Mouse (Mus musculus) stomach, postnatal 0 days (tissue): Measurements from ENCODE around the gene Gm10309.

Source experiments
- CTCF ChIP-seq: IDR thresholded peaks from 2 replicates; pipeline ENCODE4 v1.5.1; 2016; ENCODE audit warnings: antibody characterized with exemption, low read depth, mild to moderate bottlenecking, moderate library complexity
- EP300 ChIP-seq: optimal IDR thresholded peaks from 2 replicates; pipeline ENCODE3; 2016; ENCODE audit warnings: antibody characterized with exemption

- no peak for TF ChIP-seq EP300
- no peak for TF ChIP-seq CTCF
Measured at GRCm38 (mm10) chr17:86467967-86468366, 37.1 kb downstream of the Gm10309 start.
